In the genomic region with DNA sequence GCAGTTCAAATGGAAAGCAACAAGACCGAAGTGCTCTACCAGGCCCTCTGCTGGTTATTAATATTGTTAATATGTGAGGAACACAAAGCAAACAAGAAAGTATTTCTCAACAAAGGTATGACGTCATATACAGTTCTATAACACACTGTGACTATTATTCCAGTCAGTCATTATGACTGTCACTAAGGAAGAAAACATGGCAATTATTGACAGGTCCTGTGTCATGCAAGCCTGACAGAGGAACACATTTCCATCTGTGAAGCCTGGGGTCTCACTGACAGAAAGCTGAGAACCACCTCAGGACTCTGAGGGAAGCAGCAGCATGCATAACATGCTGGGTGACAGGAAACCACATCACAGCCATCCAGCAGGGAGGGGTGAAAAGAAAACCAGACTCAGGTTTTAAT, we compare ENCODE assay signal across 14 mouse cellular contexts. TPM values are rescaled to one million over a fixed set of nuclear protein-coding genes. Genes with fewer than 3 reads are reported as not detected.
DNase-seq lines count a peak whose midpoint lies in the region; ATAC-seq and TF ChIP-seq lines count a peak whose summit lies in the region.
"Had no signal": no experiment of that assay in that cellular context is flagged by ENCODE, and none has a peak within 500 bp of the region (broad histone marks: within the 10 kb centered on the region; RNA-seq: fewer than 3 reads in every experiment).

No protein-coding gene starts in this region.

- ATAC-seq in intestine, postnatal 0 days = peak; percentile 38; the same call in 1 of the 2 replicates
- no peak for ATAC-seq in intestine, embryonic 16.5 days
- no peak for ATAC-seq in heart, embryonic 11.5 days (replicated peaks; ENCODE audit: insufficient number of reproducible peaks, low FRiP score, low TSS enrichment)

- H3K4me1 ChIP-seq in intestine, postnatal 0 days (replicated peaks; ENCODE audit: control insufficient read depth, insufficient read depth, low read length) = no peaks in the 10 kb centered on the region
- no peaks in the 10 kb centered on the region for H3K4me1 ChIP-seq in intestine, embryonic 16.5 days (ENCODE audit: control insufficient read depth, insufficient read depth, low read length)
- no peaks in the 10 kb centered on the region for H3K4me1 ChIP-seq in heart, embryonic 11.5 days (ENCODE audit: control insufficient read depth, insufficient read depth, low read length)
- H3K4me1 ChIP-seq: limb, embryonic 13.5 days; megakaryocyte, embryonic 14.5 days had no signal

- WGBS in intestine, postnatal 0 days = 60% methylated on average over 2 of the region's 2 CpGs
- 69% methylated on average over 2 of the region's 2 CpGs for WGBS in intestine, embryonic 16.5 days
- 78% methylated on average over 2 of the region's 2 CpGs for WGBS in heart, embryonic 11.5 days (ENCODE audit: insufficient replicate concordance)

- H3K27ac ChIP-seq in intestine, postnatal 0 days (ENCODE audit: low read depth, low read length) = no peak overlapping the region
- H3K27ac ChIP-seq in intestine, embryonic 16.5 days (ENCODE audit: low read length) = no peak overlapping the region
- H3K27ac ChIP-seq in heart, embryonic 11.5 days (ENCODE audit: low read depth, low read length) = no peak overlapping the region
- H3K27ac ChIP-seq: gastrocnemius, adult 2 months; limb, embryonic 13.5 days had no signal

- H3K4me2 ChIP-seq in intestine, postnatal 0 days (replicated peaks; ENCODE audit: low read depth) = no peak overlapping the region
- H3K4me2 ChIP-seq in intestine, embryonic 16.5 days (ENCODE audit: low read depth, low read length) = no peak overlapping the region
- no peak overlapping the region for H3K4me2 ChIP-seq in heart, embryonic 11.5 days
- H3K4me2 ChIP-seq: limb, embryonic 13.5 days had no signal

- peak; percentile 59 for DNase-seq in 416B (ENCODE audit: low read depth)
- peak; percentile 91 for DNase-seq in T-cell, adult 2 months (ENCODE audit: low spot score)
- DNase-seq in natural killer cell, adult 2 months (ENCODE audit: low spot score in 2 of 2) = peak; percentile 41 to 52
- DNase-seq in ovary, postnatal 14 days (ENCODE audit: low spot score) = no peak
- DNase-seq in testis, postnatal 14 days (ENCODE audit: low spot score) = no peak
- DNase-seq: adrenal gland, postnatal 25 days; cerebellum, adult 9-10 months; gastrocnemius, adult 2 months; heart, postnatal 36 days had no signal

- no peak overlapping the region for H3K9ac ChIP-seq in intestine, postnatal 0 days (ENCODE audit: low read depth, low read length)
- no peak overlapping the region for H3K9ac ChIP-seq in intestine, embryonic 16.5 days (ENCODE audit: low read depth, low read length)
- H3K9ac ChIP-seq in heart, embryonic 11.5 days (ENCODE audit: low read depth, low read length) = no peak overlapping the region
- H3K9ac ChIP-seq: limb, embryonic 13.5 days had no signal

- H3K36me3 ChIP-seq in intestine, postnatal 0 days (ENCODE audit: control insufficient read depth, insufficient read depth) = peaks cover 31% of the 10 kb centered on the region
- H3K36me3 ChIP-seq in intestine, embryonic 16.5 days (ENCODE audit: control insufficient read depth, insufficient read depth, low read length) = no peaks in the 10 kb centered on the region
- H3K36me3 ChIP-seq in heart, embryonic 11.5 days (ENCODE audit: control insufficient read depth, insufficient read depth, low read length) = no peaks in the 10 kb centered on the region

- H3K9me3 ChIP-seq in intestine, postnatal 0 days (ENCODE audit: control insufficient read depth) = no peaks in the 10 kb centered on the region
- no peaks in the 10 kb centered on the region for H3K9me3 ChIP-seq in intestine, embryonic 16.5 days (ENCODE audit: control insufficient read depth, low read length)
- no peaks in the 10 kb centered on the region for H3K9me3 ChIP-seq in heart, embryonic 11.5 days (replicated peaks; ENCODE audit: control insufficient read depth, low read length)
- H3K9me3 ChIP-seq: limb, embryonic 13.5 days; megakaryocyte, embryonic 14.5 days had no signal

- no peak overlapping the region for H3K4me3 ChIP-seq in intestine, postnatal 0 days (ENCODE audit: low read depth, low read length)
- no peak overlapping the region for H3K4me3 ChIP-seq in intestine, embryonic 16.5 days (ENCODE audit: low read length)
- no peak overlapping the region for H3K4me3 ChIP-seq in heart, embryonic 11.5 days (ENCODE audit: low read depth, low read length)
- H3K4me3 ChIP-seq: gastrocnemius, adult 2 months; limb, embryonic 13.5 days; megakaryocyte, embryonic 14.5 days had no signal

- no peaks in the 10 kb centered on the region for H3K27me3 ChIP-seq in intestine, postnatal 0 days (replicated peaks; ENCODE audit: control insufficient read depth, insufficient read depth, low read length)
- H3K27me3 ChIP-seq in intestine, embryonic 16.5 days (replicated peaks; ENCODE audit: control insufficient read depth, insufficient read depth, low read length) = no peaks in the 10 kb centered on the region
- H3K27me3 ChIP-seq in heart, embryonic 11.5 days (ENCODE audit: control insufficient read depth, insufficient read depth, low read length) = no peaks in the 10 kb centered on the region
- H3K27me3 ChIP-seq: limb, embryonic 13.5 days; megakaryocyte, embryonic 14.5 days had no signal

- peak; percentile 44 for TF ChIP-seq CTCF in intestine, postnatal 0 days (IDR thresholded peaks at IDR 0.05; ENCODE audit: low read depth)

RNA-seq across cellular contexts. Expression of gene Gtf3c3, which starts 53.7 kb away (rescaled TPM):
- polyA plus RNA-seq in intestine, postnatal 0 days (2015; fragmentation: Nextera tagmentation; extraction: Ambion mirVana) = 8.0 and 8.7 TPM in 2 replicates
- polyA plus RNA-seq in intestine, embryonic 16.5 days (2015; fragmentation: Nextera tagmentation; extraction: Ambion mirVana) = 17.4 and 17.6 TPM in 2 replicates
- polyA plus RNA-seq in heart, embryonic 11.5 days (2014; fragmentation: Nextera tagmentation; extraction: Ambion mirVana) = 21.9 and 22.4 TPM in 2 replicates

Comparison
In these comparisons a context has a peak if more than half of its experiments do, and no peak if none do; other contexts are left out.
1. DNase-seq: peak in 416B (single experiment), T-cell, adult 2 months (single experiment) and natural killer cell, adult 2 months (2 of 2); none in ovary, postnatal 14 days (single experiment) and testis, postnatal 14 days (single experiment).